Mouse (Mus musculus): Measurements from ENCODE around the gene Gm21936. TPM values are rescaled to one million over a fixed set of nuclear protein-coding genes. Genes with fewer than 3 reads are reported as not detected.

Gm21936 gene
- total RNA-seq (2023) = not detected in 2 replicates

DNA sequence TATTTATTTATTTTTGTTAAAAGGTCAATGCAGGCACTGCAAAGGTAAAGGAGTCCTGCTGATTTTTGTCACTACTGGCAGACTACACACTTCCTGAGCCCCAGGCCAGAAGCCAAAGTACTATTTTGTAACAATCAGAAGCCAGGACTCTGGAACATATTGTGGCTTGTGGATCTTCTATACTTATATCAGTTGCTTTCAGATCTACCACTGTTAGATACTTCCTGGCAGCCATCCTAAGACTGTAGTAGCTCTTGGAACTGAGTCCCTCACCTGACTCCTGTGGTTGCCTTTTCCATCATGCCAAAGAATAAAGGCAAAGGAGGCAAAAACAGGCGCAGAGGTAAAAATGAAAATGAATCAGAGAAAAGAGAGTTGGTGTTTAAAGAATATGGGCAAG is at the start of gene Gm21936:
TSS of gene Gm21936 (plus strand) at position 301 of the 400 bp plus-strand sequence.

DNA sequence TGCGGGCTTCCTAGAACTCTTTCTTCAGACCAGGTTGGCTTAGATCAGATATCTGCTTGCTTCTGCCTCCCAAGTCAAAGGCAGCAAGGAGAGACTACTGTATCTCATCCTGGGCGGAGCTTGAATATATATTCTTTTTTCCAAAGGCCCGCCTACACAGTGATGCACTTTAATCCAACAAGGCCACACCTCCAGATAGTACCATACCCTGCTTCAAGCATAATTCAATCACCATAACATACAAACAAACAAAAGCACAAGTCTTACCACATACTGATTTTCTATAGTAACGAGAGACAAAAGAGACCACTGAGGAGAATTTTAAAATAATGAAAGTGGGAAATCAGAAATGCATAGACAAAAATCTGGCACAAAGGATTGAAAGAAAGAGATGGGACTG is 19.7 kb upstream of the Gm21936 start, which contains the start of gene Gm21319:
TSS of gene Gm21319 (minus strand) at position 101 of the 400 bp plus-strand sequence.

DNA sequence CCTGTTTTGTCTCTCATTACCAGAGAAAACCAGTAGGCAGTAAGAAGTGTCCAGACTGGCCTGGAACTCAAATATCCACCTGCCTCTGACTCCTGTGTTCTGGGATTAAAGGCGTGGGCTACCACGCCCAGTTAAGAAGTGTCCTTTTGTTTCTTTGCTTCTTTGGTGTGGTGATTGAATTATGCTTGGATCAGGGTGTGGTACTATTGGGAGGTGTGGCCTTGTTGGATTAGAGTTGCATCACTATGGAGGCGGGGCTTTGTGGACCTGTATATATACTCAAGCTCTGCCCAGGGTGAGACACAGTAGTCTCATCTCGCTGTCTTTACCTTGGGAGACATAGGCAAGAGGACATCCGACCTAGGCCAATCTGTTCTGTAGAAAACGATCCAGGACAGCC is 21.0 kb downstream of the Gm21936 start, which contains the start of gene BB287469:
TSS of gene BB287469 (plus strand) at position 301 of the 400 bp plus-strand sequence.

DNA sequence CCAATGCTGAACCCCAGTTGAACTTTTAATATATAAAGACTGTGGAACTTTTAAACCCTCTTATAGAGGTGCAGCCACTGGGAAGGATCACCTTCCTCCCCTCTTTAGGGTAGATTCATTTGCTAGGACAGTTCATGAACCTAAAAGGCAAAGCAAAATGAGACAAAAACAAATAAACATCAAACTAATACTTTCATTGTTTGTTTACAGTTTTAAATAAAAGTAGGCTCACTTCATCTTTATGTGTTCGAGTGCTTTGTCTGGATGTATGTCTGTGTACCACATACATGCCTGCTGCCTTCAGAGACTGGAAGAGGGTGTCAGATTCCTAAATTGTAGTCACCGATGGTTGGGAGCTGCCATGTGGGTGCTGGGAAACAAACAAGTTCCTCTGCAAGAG is 46.9 kb downstream of the Gm21936 start, which contains the start of gene Gm2001:
TSS of gene Gm2001 (minus strand) at position 101 of the 400 bp plus-strand sequence.

Other genes with a start within 250 kb of the Gm21936 start
- not detected in 2 replicates for gene Oog1, start 192.8 kb upstream of the Gm21936 start, total RNA-seq (2023)
- gene Gm4027, start 176.6 kb upstream of the Gm21936 start, total RNA-seq (2023) = not detected in 2 replicates
- gene Gm16381, start 150.9 kb upstream of the Gm21936 start, total RNA-seq (2023) = not detected in 2 replicates
- gene Gm21319, start 19.8 kb upstream of the Gm21936 start, total RNA-seq (2023) = not detected in 2 replicates
- not detected in 2 replicates for gene BB287469, start 21.1 kb downstream of the Gm21936 start, total RNA-seq (2023)
- not detected in 2 replicates for gene Gm2001, start 46.8 kb downstream of the Gm21936 start, total RNA-seq (2023)
- not detected in 2 replicates for gene Gm2016, start 78.6 kb downstream of the Gm21936 start, total RNA-seq (2023)
- gene Gm2022, start 99.9 kb downstream of the Gm21936 start, total RNA-seq (2023) = not detected in 2 replicates
- gene Gm2035, start 124.3 kb downstream of the Gm21936 start, total RNA-seq (2023) = not detected in 2 replicates
- gene Gm2042, start 158.6 kb downstream of the Gm21936 start, total RNA-seq (2023) = not detected in 2 replicates
- not detected in 2 replicates for gene Gm2075, start 216.3 kb downstream of the Gm21936 start, total RNA-seq (2023)
- gene Gm6803, start 223.3 kb downstream of the Gm21936 start, total RNA-seq (2023) = not detected in 2 replicates
- not detected in 2 replicates for gene Gm2056, start 231.5 kb downstream of the Gm21936 start, total RNA-seq (2023)

Data from neutrophil, adult 65 days (primary cell).